Mouse (Mus musculus): ENCODE data around the gene Nacc1.
"Not testable (repeated sequence)": the region's sequence is repeated elsewhere in the genome, so short reads cannot be mapped to it uniquely, and the experiment has no call there.

Gene Nacc1

GRCm38 (mm10) chr8:84640617-84641294 is 46.9 kb downstream of the Nacc1 start:
- in situ Hi-C loops (cut with MboI) = no loop called here

GRCm38 (mm10) chr8:84640010-84640588 is 47.6 kb downstream of the Nacc1 start:
- in situ Hi-C loops (cut with MboI) = no loop called here

- in situ Hi-C loops (cut with MboI) = no loop called here
Observed at GRCm38 (mm10) chr8:84639162-84640009, 48.3 kb downstream of the Nacc1 start.

- in situ Hi-C loops (cut with MboI) = no loop called here
Observed at GRCm38 (mm10) chr8:84638555-84639161, 49.0 kb downstream of the Nacc1 start.

GRCm38 (mm10) chr8:84637946-84638554 is 49.6 kb downstream of the Nacc1 start:
- in situ Hi-C loops (cut with MboI) = no loop called here

- in situ Hi-C loops (cut with MboI) = no loop called here
Observed at GRCm38 (mm10) chr8:84636051-84636691, 51.5 kb downstream of the Nacc1 start.

- in situ Hi-C loops (cut with MboI) = no loop called here
Observed at GRCm38 (mm10) chr8:84635397-84636050, 52.1 kb downstream of the Nacc1 start.

- in situ Hi-C loops (cut with MboI) = no loop called here
Observed at GRCm38 (mm10) chr8:84634849-84635304, 52.8 kb downstream of the Nacc1 start.

GRCm38 (mm10) chr8:84633841-84634584 is 53.6 kb downstream of the Nacc1 start:
- in situ Hi-C loops (cut with MboI) = no loop called here

- in situ Hi-C loops (cut with MboI) = no loop called here
Observed at GRCm38 (mm10) chr8:84631813-84632212, 55.8 kb downstream of the Nacc1 start.

GRCm38 (mm10) chr8:84630145-84630544 is 57.5 kb downstream of the Nacc1 start:
- in situ Hi-C loops (cut with MboI) = no loop called here

- in situ Hi-C loops (cut with MboI) = no loop called here
Observed at GRCm38 (mm10) chr8:84629586-84629985, 58.1 kb downstream of the Nacc1 start.

GRCm38 (mm10) chr8:84623425-84623824 is 64.2 kb downstream of the Nacc1 start:
- in situ Hi-C loops (cut with MboI) = not testable (repeated sequence)

- in situ Hi-C loops (cut with MboI) = no loop called here
Observed at GRCm38 (mm10) chr8:84621102-84621625, 66.5 kb downstream of the Nacc1 start.

Measured in mature B cell (primary cell).